Mouse (Mus musculus) right cerebral cortex, postnatal 36 days (tissue): ENCODE measurements around the gene Rwdd3.

Experiments
- DNase-seq, 2 experiments: peaks; one replicate each; pipeline ENCODE4 v3.0.0; 2022; ENCODE audit warnings: low spot score in 2 of 2, mixed read lengths in 1 of 2

Rwdd3 gene

GRCm38 (mm10) chr3:121160424-121160823, 11.1 kb downstream of the Rwdd3 start:
- no peak for DNase-seq

- DNase-seq = no peak
These were observed 11.9 kb downstream of the Rwdd3 start for GRCm38 (mm10) chr3:121159566-121159965.

- DNase-seq = no peak
These were observed 12.6 kb downstream of the Rwdd3 start for GRCm38 (mm10) chr3:121158901-121159351.

DNA sequence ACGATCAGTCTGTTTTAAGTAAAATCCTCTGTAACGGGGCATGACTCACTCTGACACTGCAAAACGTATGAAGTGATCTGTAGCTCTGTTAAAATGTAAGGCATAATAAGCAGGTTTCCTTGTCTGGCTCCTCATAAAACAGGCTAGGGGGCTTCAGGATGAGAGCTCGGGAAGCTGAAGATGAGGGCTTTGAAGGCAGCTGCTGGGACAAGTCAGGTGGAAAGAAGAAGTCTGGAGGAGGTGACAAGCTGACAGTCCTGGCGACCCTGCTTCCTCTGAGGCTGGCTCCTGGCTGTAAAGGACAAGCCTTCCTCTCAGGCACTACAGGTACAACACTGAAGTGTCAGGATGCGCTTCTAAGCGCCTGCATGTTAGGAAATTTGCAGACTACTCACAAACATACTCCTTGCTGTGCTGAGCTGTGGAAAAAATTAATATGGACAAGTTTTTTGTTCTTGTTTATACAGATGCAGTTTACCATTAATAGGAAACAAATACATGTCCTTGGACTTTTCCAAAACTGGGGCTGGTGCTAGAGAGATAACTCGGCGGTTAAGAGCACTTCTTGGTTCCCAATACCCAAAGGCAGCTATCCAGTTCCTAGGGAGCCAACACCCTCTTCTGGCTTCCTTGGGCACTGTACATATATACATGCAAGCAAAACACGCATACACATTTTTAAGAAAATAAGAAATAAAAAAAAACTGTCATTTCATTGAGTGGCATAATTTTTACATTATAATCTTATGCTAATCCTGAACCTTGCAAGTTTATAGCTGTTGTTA, 13.8 kb downstream of the Rwdd3 start:
- no peak for DNase-seq

DNA sequence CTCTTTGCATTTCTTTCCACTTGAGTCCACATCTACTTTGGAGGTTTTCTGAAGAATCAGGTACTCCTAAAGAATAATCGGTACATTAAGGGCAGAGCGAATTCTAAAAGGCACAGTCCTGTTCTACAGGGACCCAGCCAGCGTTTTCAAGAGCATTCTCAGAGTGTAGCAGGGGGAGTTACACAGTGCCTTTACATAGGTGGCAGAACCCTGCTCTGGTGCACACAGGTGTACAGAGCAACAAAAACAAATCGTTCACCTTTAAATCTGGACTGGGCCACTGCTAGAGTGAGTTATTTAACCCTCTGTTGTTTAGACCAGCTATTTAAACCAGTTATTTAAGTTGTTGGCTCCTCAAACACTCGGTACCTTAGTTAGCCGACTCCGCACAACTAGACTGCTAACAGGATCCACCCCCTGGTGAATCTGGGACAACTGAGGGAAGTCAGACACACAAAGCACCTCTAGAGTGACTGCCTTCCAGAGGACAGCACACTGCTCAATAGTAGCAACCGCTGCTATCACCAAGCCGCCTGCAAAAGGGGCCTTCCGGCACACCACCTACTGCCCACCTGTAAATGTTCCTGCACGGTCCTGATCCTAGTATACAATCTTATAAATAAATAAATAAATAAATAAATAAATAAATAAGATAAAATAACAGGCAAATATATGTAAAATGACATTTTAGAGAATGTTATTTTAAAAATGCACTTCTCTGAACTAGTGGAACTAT, 14.9 kb downstream of the Rwdd3 start:
- no peak for DNase-seq

- DNase-seq = no peak
These were observed 15.5 kb downstream of the Rwdd3 start for GRCm38 (mm10) chr3:121156043-121156442.

GRCm38 (mm10) chr3:121133937-121134336, 37.6 kb downstream of the Rwdd3 start:
- no peak for DNase-seq

DNA sequence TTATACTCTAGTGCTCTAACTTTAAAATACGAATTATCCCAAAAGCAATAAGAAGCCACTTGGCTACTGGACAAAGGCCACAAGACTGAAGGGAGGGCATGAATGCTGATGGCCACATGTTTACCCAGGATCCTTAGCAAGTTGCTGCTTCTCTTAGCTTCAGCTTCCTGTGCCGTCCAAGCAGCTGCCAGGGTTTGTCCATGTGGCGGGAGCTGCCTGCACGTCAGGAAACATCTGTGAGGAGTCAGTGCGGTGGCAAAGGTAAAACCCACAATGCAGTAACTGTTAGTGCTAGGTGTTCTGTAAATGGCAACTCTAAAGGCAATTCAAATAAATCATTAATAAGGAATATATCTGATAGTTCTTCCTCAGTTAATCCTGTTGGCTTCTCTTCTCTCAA, 38.5 kb downstream of the Rwdd3 start:
- no peak for DNase-seq

- DNase-seq = no peak
These were observed 44.3 kb downstream of the Rwdd3 start for GRCm38 (mm10) chr3:121127171-121127570.

- no peak for DNase-seq
These were observed 45.0 kb downstream of the Rwdd3 start for GRCm38 (mm10) chr3:121126476-121126875.

GRCm38 (mm10) chr3:121121072-121121471, 50.4 kb downstream of the Rwdd3 start:
- DNase-seq = no peak

- DNase-seq = no peak
These were observed 54.9 kb downstream of the Rwdd3 start for GRCm38 (mm10) chr3:121116590-121116989.

GRCm38 (mm10) chr3:121116067-121116466, 55.4 kb downstream of the Rwdd3 start:
- DNase-seq = no peak

DNA sequence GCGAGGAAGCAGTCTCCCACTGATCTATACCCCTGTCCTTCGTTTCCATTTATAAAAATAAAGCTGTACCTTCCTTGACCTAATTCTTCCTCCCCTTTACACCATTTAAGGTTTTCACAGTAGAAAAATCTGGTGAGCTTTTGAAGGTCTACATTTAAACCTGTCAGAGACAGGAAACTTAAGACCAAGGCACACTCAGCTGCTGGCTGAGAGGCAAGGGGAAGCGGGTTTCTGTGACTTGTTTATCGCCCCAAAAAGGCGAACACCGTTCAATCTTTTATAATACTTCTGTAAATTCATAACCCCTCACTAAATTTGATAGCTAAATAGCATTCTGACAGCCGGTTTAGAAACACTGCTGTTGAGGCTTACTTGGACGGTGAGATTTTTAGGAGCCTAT, 60.4 kb downstream of the Rwdd3 start:
- no peak for DNase-seq

GRCm38 (mm10) chr3:121110430-121110829, 61.1 kb downstream of the Rwdd3 start:
- no peak for DNase-seq

DNA sequence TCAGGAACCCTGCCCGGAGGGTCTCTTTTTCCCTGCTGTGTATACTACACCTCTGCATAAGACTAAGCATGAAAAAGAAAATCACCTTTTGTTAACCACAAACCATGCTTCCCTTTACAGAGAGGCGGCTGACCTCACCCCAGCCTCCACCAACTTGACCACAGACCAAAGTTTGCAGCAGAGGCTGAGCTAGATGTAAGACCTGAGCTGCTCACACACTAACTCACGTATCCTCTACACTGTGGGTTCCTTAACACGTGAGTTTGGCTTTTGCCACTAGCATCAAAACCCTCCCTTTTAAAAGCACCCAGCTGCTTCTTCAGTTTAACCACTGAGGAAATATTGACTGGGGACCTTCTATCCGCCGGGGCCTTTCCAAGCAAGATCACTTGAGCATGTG, 64.0 kb downstream of the Rwdd3 start:
- no peak for DNase-seq

DNA sequence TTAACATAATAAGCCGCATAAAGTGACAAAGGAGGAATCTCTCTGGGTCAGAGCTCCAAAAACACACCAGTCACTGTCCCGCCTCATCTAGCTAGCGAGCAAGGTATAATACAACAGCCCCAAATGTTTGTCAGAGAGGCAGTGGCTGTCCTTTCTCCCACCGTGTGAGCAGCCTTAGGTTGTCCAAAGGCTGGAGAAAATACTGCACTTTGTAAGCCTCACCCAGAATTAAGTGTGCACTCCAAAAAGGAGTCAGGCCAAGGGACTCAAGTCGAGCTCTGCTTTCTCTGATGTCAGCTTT, 66.1 kb downstream of the Rwdd3 start:
- DNase-seq = no peak
